Mouse (Mus musculus) intestine, postnatal 0 days (tissue): ENCODE data around the gene Rnf208. TPM values are rescaled to one million over a fixed set of nuclear protein-coding genes. Genes with fewer than 3 reads are reported as not detected.
A peak's percentile ranks its signal among the peaks of the same experiment; 100 is the strongest.

Experiments
- ATAC-seq: fragments of 200-750 bp; cut with Nextera tagmentation; 2 replicates; pipeline ENCODE4 v1.8.0; 2017; ENCODE audit warnings: mild to moderate bottlenecking, moderate TSS enrichment, moderate library complexity
- H3K27ac ChIP-seq: fragments of 300-500 bp; sonication (generic); 2 replicates; pipeline ENCODE4 v1.5.1; 2014; ENCODE audit warnings: mild to moderate bottlenecking, low read depth, low read length, moderate library complexity
- H3K27me3 ChIP-seq: fragments of 300-500 bp; sonication (generic); replicated peaks from 2 replicates; pipeline ENCODE4 v1.6.1; 2014; ENCODE audit warnings: low read length, mixed read lengths; ENCODE audit not compliant: control insufficient read depth, insufficient read depth
- H3K36me3 ChIP-seq: fragments of 300-500 bp; sonication (generic); 2 replicates; pipeline ENCODE4 v1.6.1; 2014; ENCODE audit warnings: mild to moderate bottlenecking, moderate library complexity; ENCODE audit not compliant: control insufficient read depth, insufficient read depth
- H3K4me1 ChIP-seq: fragments of 300-500 bp; sonication (generic); replicated peaks from 2 replicates; pipeline ENCODE4 v1.6.1; 2014; ENCODE audit warnings: antibody characterized with exemption, low read length, mixed read lengths; ENCODE audit not compliant: control insufficient read depth, insufficient read depth
- H3K4me2 ChIP-seq: fragments of 300-500 bp; sonication (generic); replicated peaks from 2 replicates; pipeline ENCODE4 v1.6.1; 2014; ENCODE audit warnings: low read depth, mild to moderate bottlenecking, moderate library complexity
- H3K4me3 ChIP-seq: fragments of 300-500 bp; sonication (generic); 2 replicates; pipeline ENCODE4 v1.5.1; 2014; ENCODE audit warnings: low read depth, low read length
- H3K9ac ChIP-seq: fragments of 300-500 bp; sonication (generic); 2 replicates; pipeline ENCODE4 v1.6.1; 2014; ENCODE audit warnings: mild to moderate bottlenecking, low read depth, low read length
- H3K9me3 ChIP-seq: fragments of 300-500 bp; sonication (generic); 2 replicates; pipeline ENCODE4 v1.6.1; 2016; ENCODE audit warnings: mixed run types; ENCODE audit not compliant: control insufficient read depth
- CTCF ChIP-seq: sonication (generic); IDR thresholded peaks from 2 replicates; pipeline ENCODE4 v1.5.1; 2016; ENCODE audit warnings: low read depth, mild to moderate bottlenecking, control low read depth, antibody characterized with exemption, moderate library complexity
- WGBS: fragments of 180-500 bp; shearing (Covaris S2); extraction: QIAGEN DNeasy Blood & Tissue Kit; methylation state at CpG from one replicate; pipeline ENCODE4 v1.1.7; 2014; 5-methylcytosine and 5-hydroxymethylcytosine counted together
- polyA plus RNA-seq: library from polyadenylated mRNA; unstranded; fragments of >200 nt; fragmentation: Nextera tagmentation; extraction: Ambion mirVana; gene quantifications from 2 replicates; pipeline ENCODE4 v1.2.1, GENCODE M21; 2015

Rnf208 gene
- polyA plus RNA-seq, 1 experiment from 2014 or later = 51.9 TPM

- Histone ChIP-seq H3K4me1 (0 out of 2 replicates have a peak, but pooled peaks cover 3% of the 10 kb centered on the region), H3K27me3 (no peaks in the 10 kb centered on the region), H3K9me3 (no peaks in the 10 kb centered on the region), H3K36me3 (peaks cover 12% of the 10 kb centered on the region; the same call in 1 of the 2 replicates), H3K4me3 (no peak overlapping the region), H3K9ac (no peak overlapping the region), H3K4me2 (no peak overlapping the region; the same call in 1 of the 2 replicates), H3K27ac (no peak overlapping the region)
- no peak for TF ChIP-seq CTCF
- ATAC-seq = no peak
- WGBS = 71% methylated on average over 5 of the region's 5 CpGs
Observed at GRCm38 (mm10) chr2:25221331-25221772, 20.7 kb upstream of the Rnf208 start.

- Histone ChIP-seq H3K9ac (peak overlapping the region; percentile 90), H3K4me3 (peak overlapping the region; percentile 87), H3K27ac (peak overlapping the region; percentile 99), H3K4me2 (peak overlapping the region; percentile 68), H3K4me1 (peaks cover 6% of the 10 kb centered on the region; the same call in 1 of the 2 replicates), H3K36me3 (peaks cover 12% of the 10 kb centered on the region; the same call in 1 of the 2 replicates), H3K27me3 (no peaks in the 10 kb centered on the region), H3K9me3 (no peaks in the 10 kb centered on the region)
- ATAC-seq = peak; percentile 71
- no peak for TF ChIP-seq CTCF
- WGBS = 2% methylated on average over 38 of the region's 53 CpGs
Observed at GRCm38 (mm10) chr2:25223681-25224491, 18.2 kb upstream of the Rnf208 start.

- ATAC-seq = no peak
- peak within 1 kb of the TSS; percentile 68 for H3K4me2 ChIP-seq
- H3K9me3 ChIP-seq = no peaks in the 10 kb centered on the region
- H3K27ac ChIP-seq = peak within 1 kb of the TSS; percentile 99
- under 1% methylated on average over 17 of the region's 17 CpGs for WGBS
- peaks cover 12% of the 10 kb centered on the region; the same call in 1 of the 2 replicates for H3K36me3 ChIP-seq
- no peaks in the 10 kb centered on the region for H3K27me3 ChIP-seq
- peak; percentile 54 for TF ChIP-seq CTCF
- peak within 1 kb of the TSS; percentile 87 for H3K4me3 ChIP-seq
- peaks cover 9% of the 10 kb centered on the region; the same call in 1 of the 2 replicates for H3K4me1 ChIP-seq
- H3K9ac ChIP-seq = peak within 1 kb of the TSS; percentile 90
Observed at GRCm38 (mm10) chr2:25224492-25224765, 17.6 kb upstream of the Rnf208 start, which contains the start of gene Tubb4b. Tubb4b (minus strand) TSS chr2:25224702.

- H3K4me1 ChIP-seq = peaks cover 9% of the 10 kb centered on the region; the same call in 1 of the 2 replicates
- no peaks in the 10 kb centered on the region for H3K27me3 ChIP-seq
- WGBS = 2% methylated on average over 41 of the region's 41 CpGs
- H3K4me3 ChIP-seq = peak overlapping the region; percentile 87
- H3K4me2 ChIP-seq = peak overlapping the region; percentile 64
- TF ChIP-seq CTCF = 0 out of 2 replicates have a peak, but pooled peaks have one; percentile 15
- peaks cover 12% of the 10 kb centered on the region; the same call in 1 of the 2 replicates for H3K36me3 ChIP-seq
- peak; percentile 87 for ATAC-seq
- peak overlapping the region; percentile 94 for H3K27ac ChIP-seq
- no peaks in the 10 kb centered on the region for H3K9me3 ChIP-seq
- peak overlapping the region; percentile 51 for H3K9ac ChIP-seq
Observed at GRCm38 (mm10) chr2:25224766-25225752, 17.0 kb upstream of the Rnf208 start.

- ATAC-seq = no peak
- TF ChIP-seq CTCF = no peak
- Histone ChIP-seq H3K4me3 (peak overlapping the region; percentile 87; the same call in 1 of the 2 replicates), H3K9ac (no peak overlapping the region), H3K4me2 (peak overlapping the region; percentile 64), H3K27me3 (no peaks in the 10 kb centered on the region), H3K9me3 (no peaks in the 10 kb centered on the region), H3K36me3 (peaks cover 12% of the 10 kb centered on the region; the same call in 1 of the 2 replicates), H3K4me1 (peaks cover 9% of the 10 kb centered on the region; the same call in 1 of the 2 replicates), H3K27ac (peak overlapping the region; percentile 94)
- 69% methylated on average over 8 of the region's 8 CpGs for WGBS
Observed at GRCm38 (mm10) chr2:25225811-25226379, 16.2 kb upstream of the Rnf208 start.
